Mouse (Mus musculus) olfactory bulb, adult 2 months (tissue): ENCODE results near the gene Mrps27.
"Not testable (repeated sequence)": the region's sequence is repeated elsewhere in the genome, so short reads cannot be mapped to it uniquely, and the experiment has no call there.

Source experiments
- CTCF ChIP-seq: fragments of 200-500 bp; IDR thresholded peaks from 2 replicates; pipeline ENCODE4 v1.5.1; 2012; ENCODE audit warnings: low read depth, mild to moderate bottlenecking, low read length, moderate library complexity; ENCODE audit not compliant: insufficient read depth
- POLR2A ChIP-seq: fragments of 200-500 bp; IDR thresholded peaks from 2 replicates; pipeline ENCODE4 v1.6.1; 2012; ENCODE audit warnings: mild to moderate bottlenecking, low read depth, low read length, moderate library complexity; ENCODE audit not compliant: insufficient read depth

DNA sequence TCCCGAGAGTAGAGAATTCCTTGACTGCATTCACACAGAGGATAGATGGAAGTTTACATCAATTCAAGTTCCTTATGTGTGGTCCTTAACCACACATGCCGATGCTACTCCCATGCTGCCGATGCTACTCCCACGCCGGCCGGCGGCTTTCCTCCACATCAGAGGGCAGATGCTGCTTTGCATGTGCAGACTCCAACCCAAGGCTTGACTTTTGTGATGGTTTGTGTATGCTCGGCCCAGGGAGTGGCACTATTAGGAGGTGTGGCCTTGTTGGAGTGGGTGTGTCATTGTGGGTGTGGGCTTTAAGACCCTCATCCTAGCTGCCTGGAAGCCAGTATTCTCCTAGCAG, 20.3 kb upstream of the Mrps27 start:
- not testable (repeated sequence) for TF ChIP-seq CTCF, POLR2A
